Mouse (Mus musculus): ENCODE measurements around the gene Zfp316. TPM values are rescaled to one million over a fixed set of nuclear protein-coding genes. Genes with fewer than 3 reads are reported as not detected.

Zfp316 gene
- polyA plus RNA-seq, 1 experiment from 2014 or later = 0.43 TPM

GRCm38 (mm10) chr5:143288378-143288911 is 18.6 kb upstream of the Zfp316 start:
- no peaks in the 10 kb centered on the region for H3K36me3 ChIP-seq (ENCODE audit: control insufficient read depth, insufficient read depth, low read length)
- no peak for ATAC-seq
- peak overlapping the region; percentile 56 for H3K4me2 ChIP-seq (ENCODE audit: low read depth, low read length)
- peaks cover 17% of the 10 kb centered on the region for H3K4me1 ChIP-seq (ENCODE audit: control insufficient read depth, insufficient read depth, low read length)
- WGBS = 17% methylated on average over 9 of the region's 9 CpGs
- peak overlapping the region; percentile 43 for H3K4me3 ChIP-seq (ENCODE audit: low read length)
- no peak overlapping the region for H3K27ac ChIP-seq (ENCODE audit: low read length)
- peak overlapping the region; percentile 45 for H3K9ac ChIP-seq (ENCODE audit: low read depth, low read length)
- no peaks in the 10 kb centered on the region for H3K9me3 ChIP-seq (ENCODE audit: control insufficient read depth, low read length)
- H3K27me3 ChIP-seq (replicated peaks; ENCODE audit: control insufficient read depth, insufficient read depth, low read length) = peaks cover 60% of the 10 kb centered on the region

GRCm38 (mm10) chr5:143287774-143288328 is 18.0 kb upstream of the Zfp316 start:
- 3% methylated on average over 48 of the region's 48 CpGs for WGBS
- H3K36me3 ChIP-seq (ENCODE audit: control insufficient read depth, insufficient read depth, low read length) = no peaks in the 10 kb centered on the region
- peak overlapping the region; percentile 43 for H3K4me3 ChIP-seq (ENCODE audit: low read length)
- peaks cover 54% of the 10 kb centered on the region for H3K27me3 ChIP-seq (replicated peaks; ENCODE audit: control insufficient read depth, insufficient read depth, low read length)
- H3K27ac ChIP-seq (ENCODE audit: low read length) = no peak overlapping the region
- 0 out of 2 replicates have a peak, but pooled peaks have one; percentile 40 for ATAC-seq
- peaks cover 12% of the 10 kb centered on the region; the same call in 1 of the 2 replicates for H3K4me1 ChIP-seq (ENCODE audit: control insufficient read depth, insufficient read depth, low read length)
- H3K4me2 ChIP-seq (ENCODE audit: low read depth, low read length) = peak overlapping the region; percentile 56
- peak overlapping the region; percentile 45 for H3K9ac ChIP-seq (ENCODE audit: low read depth, low read length)
- no peaks in the 10 kb centered on the region for H3K9me3 ChIP-seq (ENCODE audit: control insufficient read depth, low read length)

DNA sequence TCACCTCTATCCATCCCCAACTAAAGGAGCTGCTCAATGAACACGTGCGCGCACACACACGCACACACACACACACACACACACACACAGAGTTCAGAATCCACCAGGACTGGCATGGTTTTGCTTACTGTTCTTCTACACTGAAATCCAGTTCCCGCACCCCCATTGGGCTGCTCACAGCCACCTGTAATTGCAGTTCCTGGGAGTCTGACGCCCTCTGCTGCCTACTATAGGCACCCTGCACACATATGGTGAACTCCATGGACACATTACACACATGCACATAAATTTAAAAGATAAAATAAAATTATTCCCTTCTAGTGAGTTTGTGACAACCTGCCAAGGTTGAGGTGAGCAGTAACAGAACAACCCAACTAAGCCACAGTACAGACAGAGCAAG is 14.9 kb upstream of the Zfp316 start:
- Histone ChIP-seq H3K4me3 (ENCODE audit: low read length) (no peak overlapping the region), H3K4me2 (ENCODE audit: low read depth, low read length) (no peak overlapping the region), H3K4me1 (ENCODE audit: control insufficient read depth, insufficient read depth, low read length) (peaks cover 11% of the 10 kb centered on the region; the same call in 1 of the 2 replicates), H3K36me3 (ENCODE audit: control insufficient read depth, insufficient read depth, low read length) (no peaks in the 10 kb centered on the region), H3K9me3 (ENCODE audit: control insufficient read depth, low read length) (no peaks in the 10 kb centered on the region), H3K9ac (ENCODE audit: low read depth, low read length) (no peak overlapping the region), H3K27me3 (replicated peaks; ENCODE audit: control insufficient read depth, insufficient read depth, low read length) (peaks cover 35% of the 10 kb centered on the region), H3K27ac (ENCODE audit: low read length) (no peak overlapping the region)
- ATAC-seq = no peak
- WGBS = 45% methylated on average over 6 of the region's 6 CpGs

DNA sequence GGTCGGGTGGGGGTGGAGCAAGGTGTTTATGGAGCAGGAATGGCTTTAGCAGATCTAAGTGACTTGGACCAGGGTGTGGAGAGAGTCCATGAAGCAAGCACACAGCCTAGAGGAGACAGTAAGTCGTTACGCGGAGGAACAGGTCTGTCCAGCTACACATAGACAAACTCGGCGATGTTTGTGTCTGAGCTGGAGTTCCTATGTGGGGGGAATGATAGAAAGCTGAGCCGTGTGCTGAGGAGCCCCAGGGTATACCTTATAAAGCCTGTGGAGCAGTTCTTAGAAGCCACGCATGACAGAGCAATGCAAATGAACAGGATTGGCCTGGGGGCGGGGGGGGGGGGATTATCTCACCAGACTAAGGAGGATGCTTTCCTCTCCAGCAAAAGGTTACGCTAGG is 9.4 kb upstream of the Zfp316 start:
- Histone ChIP-seq H3K4me1 (ENCODE audit: control insufficient read depth, insufficient read depth, low read length) (no peaks in the 10 kb centered on the region), H3K27me3 (replicated peaks; ENCODE audit: control insufficient read depth, insufficient read depth, low read length) (no peaks in the 10 kb centered on the region), H3K4me2 (ENCODE audit: low read depth, low read length) (no peak overlapping the region), H3K4me3 (ENCODE audit: low read length) (no peak overlapping the region), H3K9me3 (ENCODE audit: control insufficient read depth, low read length) (no peaks in the 10 kb centered on the region), H3K9ac (ENCODE audit: low read depth, low read length) (no peak overlapping the region), H3K27ac (ENCODE audit: low read length) (no peak overlapping the region), H3K36me3 (ENCODE audit: control insufficient read depth, insufficient read depth, low read length) (no peaks in the 10 kb centered on the region)
- 30% methylated on average over 10 of the region's 10 CpGs for WGBS
- no peak for ATAC-seq

- no peak overlapping the region for H3K4me2 ChIP-seq (ENCODE audit: low read depth, low read length)
- H3K9me3 ChIP-seq (ENCODE audit: control insufficient read depth, low read length) = no peaks in the 10 kb centered on the region
- no peaks in the 10 kb centered on the region for H3K36me3 ChIP-seq (ENCODE audit: control insufficient read depth, insufficient read depth, low read length)
- ATAC-seq = no peak
- WGBS = 58% methylated on average over 5 of the region's 5 CpGs
- H3K9ac ChIP-seq (ENCODE audit: low read depth, low read length) = no peak overlapping the region
- H3K4me3 ChIP-seq (ENCODE audit: low read length) = no peak overlapping the region
- H3K27ac ChIP-seq (ENCODE audit: low read length) = no peak overlapping the region
- no peaks in the 10 kb centered on the region for H3K27me3 ChIP-seq (replicated peaks; ENCODE audit: control insufficient read depth, insufficient read depth, low read length)
- H3K4me1 ChIP-seq (ENCODE audit: control insufficient read depth, insufficient read depth, low read length) = peaks cover under 1% of the 10 kb centered on the region; the same call in 1 of the 2 replicates
Measured at GRCm38 (mm10) chr5:143275761-143276160, 5.9 kb upstream of the Zfp316 start.

- peaks cover 8% of the 10 kb centered on the region for H3K4me1 ChIP-seq (ENCODE audit: control insufficient read depth, insufficient read depth, low read length)
- no peak overlapping the region for H3K27ac ChIP-seq (ENCODE audit: low read length)
- H3K4me2 ChIP-seq (ENCODE audit: low read depth, low read length) = no peak overlapping the region
- no peak overlapping the region for H3K9ac ChIP-seq (ENCODE audit: low read depth, low read length)
- no peak for ATAC-seq
- H3K27me3 ChIP-seq (replicated peaks; ENCODE audit: control insufficient read depth, insufficient read depth, low read length) = no peaks in the 10 kb centered on the region
- H3K9me3 ChIP-seq (ENCODE audit: control insufficient read depth, low read length) = no peaks in the 10 kb centered on the region
- H3K36me3 ChIP-seq (ENCODE audit: control insufficient read depth, insufficient read depth, low read length) = no peaks in the 10 kb centered on the region
- WGBS = 92% methylated on average over 16 of the region's 16 CpGs
- no peak overlapping the region for H3K4me3 ChIP-seq (ENCODE audit: low read length)
Measured at GRCm38 (mm10) chr5:143272540-143273330, 2.9 kb upstream of the Zfp316 start.

- H3K4me3 ChIP-seq (ENCODE audit: low read length) = no peak overlapping the region
- H3K9me3 ChIP-seq (ENCODE audit: control insufficient read depth, low read length) = no peaks in the 10 kb centered on the region
- WGBS = 81% methylated on average over 3 of the region's 3 CpGs
- H3K9ac ChIP-seq (ENCODE audit: low read depth, low read length) = no peak overlapping the region
- no peak overlapping the region for H3K27ac ChIP-seq (ENCODE audit: low read length)
- H3K36me3 ChIP-seq (ENCODE audit: control insufficient read depth, insufficient read depth, low read length) = no peaks in the 10 kb centered on the region
- no peaks in the 10 kb centered on the region for H3K27me3 ChIP-seq (replicated peaks; ENCODE audit: control insufficient read depth, insufficient read depth, low read length)
- peaks cover 8% of the 10 kb centered on the region for H3K4me1 ChIP-seq (ENCODE audit: control insufficient read depth, insufficient read depth, low read length)
- no peak for ATAC-seq
- no peak overlapping the region for H3K4me2 ChIP-seq (ENCODE audit: low read depth, low read length)
Measured at GRCm38 (mm10) chr5:143272108-143272507, 2.3 kb upstream of the Zfp316 start.

DNA sequence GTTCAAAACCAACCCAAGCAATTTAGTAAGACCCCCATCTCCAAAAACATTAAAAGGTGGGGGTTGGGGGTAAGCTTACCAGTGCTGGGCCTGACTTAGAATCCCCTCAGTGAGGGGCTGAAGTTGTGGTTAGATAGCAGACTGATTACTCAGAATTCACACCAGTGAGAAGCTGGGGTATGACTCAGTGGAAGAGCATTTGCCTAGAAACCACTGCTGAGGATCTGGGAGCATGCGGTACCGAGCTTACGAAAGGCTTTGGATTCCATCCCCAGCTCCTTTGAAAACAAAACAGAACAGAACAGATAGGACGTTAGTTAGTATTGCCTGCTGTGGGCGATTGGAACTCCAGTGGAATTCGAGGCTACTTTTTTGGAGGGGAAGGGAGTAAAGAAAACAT is 1.8 kb upstream of the Zfp316 start:
- Histone ChIP-seq H3K4me1 (ENCODE audit: control insufficient read depth, insufficient read depth, low read length) (peaks cover 8% of the 10 kb centered on the region), H3K27me3 (replicated peaks; ENCODE audit: control insufficient read depth, insufficient read depth, low read length) (no peaks in the 10 kb centered on the region), H3K4me3 (ENCODE audit: low read length) (no peak overlapping the region), H3K27ac (ENCODE audit: low read length) (no peak overlapping the region), H3K36me3 (ENCODE audit: control insufficient read depth, insufficient read depth, low read length) (no peaks in the 10 kb centered on the region), H3K4me2 (ENCODE audit: low read depth, low read length) (no peak overlapping the region), H3K9ac (ENCODE audit: low read depth, low read length) (no peak overlapping the region), H3K9me3 (ENCODE audit: control insufficient read depth, low read length) (no peaks in the 10 kb centered on the region)
- no peak for ATAC-seq
- 87% methylated on average over 6 of the region's 6 CpGs for WGBS

GRCm38 (mm10) chr5:143270151-143270519 is 313 bp upstream of the Zfp316 start:
- peaks cover 8% of the 10 kb centered on the region for H3K4me1 ChIP-seq (ENCODE audit: control insufficient read depth, insufficient read depth, low read length)
- no peaks in the 10 kb centered on the region for H3K9me3 ChIP-seq (ENCODE audit: control insufficient read depth, low read length)
- no peaks in the 10 kb centered on the region for H3K36me3 ChIP-seq (ENCODE audit: control insufficient read depth, insufficient read depth, low read length)
- no peaks in the 10 kb centered on the region for H3K27me3 ChIP-seq (replicated peaks; ENCODE audit: control insufficient read depth, insufficient read depth, low read length)
- H3K4me2 ChIP-seq (ENCODE audit: low read depth, low read length) = peak overlapping the region; percentile 97
- ATAC-seq = peak; percentile 34
- H3K4me3 ChIP-seq (ENCODE audit: low read length) = peak overlapping the region; percentile 93
- WGBS = 2% methylated on average over 12 of the region's 12 CpGs
- no peak overlapping the region for H3K27ac ChIP-seq (ENCODE audit: low read length)
- H3K9ac ChIP-seq (ENCODE audit: low read depth, low read length) = peak overlapping the region; percentile 94
